In the genomic region with DNA sequence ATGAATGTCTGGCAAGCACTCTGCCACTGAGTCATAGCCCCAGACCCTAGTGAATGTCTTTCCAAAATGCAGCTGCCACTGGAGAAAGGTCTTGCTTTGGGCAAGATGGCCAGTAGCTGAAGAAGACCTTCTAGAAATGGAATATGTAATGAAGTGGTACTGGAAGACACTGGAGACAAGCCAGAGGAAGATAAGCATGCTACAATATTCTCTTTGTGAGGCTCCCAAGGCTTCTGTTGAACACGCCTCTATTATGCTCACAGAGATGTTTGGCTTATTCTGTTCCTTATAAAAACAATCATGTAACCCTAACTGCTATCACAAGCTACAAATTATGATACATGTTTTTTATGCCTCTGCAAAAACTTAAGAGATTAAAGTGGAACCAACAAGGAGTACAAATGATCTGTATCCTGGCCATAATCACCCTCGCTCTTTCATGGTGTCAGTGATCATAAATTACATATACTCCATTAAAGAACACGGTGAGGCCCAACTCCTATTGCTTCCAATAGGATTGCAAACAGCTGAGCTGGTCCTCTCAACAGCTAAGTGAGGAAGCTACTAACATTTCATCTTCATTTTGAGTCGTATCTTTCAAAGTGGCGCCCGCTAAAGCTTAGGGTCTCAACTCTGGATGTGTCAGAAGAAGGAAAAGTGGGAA, we compare ENCODE assay signal across 25 mouse cellular contexts.
DNase-seq lines count a peak whose midpoint lies in the region; ATAC-seq and TF ChIP-seq lines count a peak whose summit lies in the region.
"Had no signal": no experiment of that assay in that cellular context is flagged by ENCODE, and none has a peak within 500 bp of the region (broad histone marks: within the 10 kb centered on the region; RNA-seq: fewer than 3 reads in every experiment).

No protein-coding gene starts in this region.

- H3K4me3 ChIP-seq in heart, embryonic 12.5 days: no peak overlapping the region
- no peak overlapping the region for H3K4me3 ChIP-seq in lung, embryonic 15.5 days
- H3K4me3 ChIP-seq in lung, adult 2 months (replicated peaks; ENCODE audit: extremely low read depth, low read depth, low read length): no peak overlapping the region
- no peak overlapping the region for H3K4me3 ChIP-seq in midbrain, embryonic 11.5 days (ENCODE audit: low read depth, low read length)
- H3K4me3 ChIP-seq in midbrain, embryonic 14.5 days (replicated peaks; ENCODE audit: low read depth, low read length): no peak overlapping the region
- H3K4me3 ChIP-seq in forebrain, postnatal 0 days (ENCODE audit: low read depth, low read length): no peak overlapping the region
- H3K4me3 ChIP-seq: embryonic facial prominence, embryonic 12.5 days; embryonic facial prominence, embryonic 15.5 days; heart, adult 2 months; heart, embryonic 10.5 days; hindbrain, embryonic 10.5 days; hindbrain, embryonic 13.5 days had no signal

- H3K36me3 ChIP-seq in heart, embryonic 12.5 days: no peaks in the 10 kb centered on the region
- no peaks in the 10 kb centered on the region for H3K36me3 ChIP-seq in lung, embryonic 15.5 days
- H3K36me3 ChIP-seq in midbrain, embryonic 11.5 days (ENCODE audit: control insufficient read depth, insufficient read depth, low read length): no peaks in the 10 kb centered on the region
- no peaks in the 10 kb centered on the region for H3K36me3 ChIP-seq in midbrain, embryonic 14.5 days (ENCODE audit: control insufficient read depth, insufficient read depth, low read length)
- H3K36me3 ChIP-seq in forebrain, postnatal 0 days (ENCODE audit: insufficient read depth): no peaks in the 10 kb centered on the region
- H3K36me3 ChIP-seq: embryonic facial prominence, embryonic 12.5 days; embryonic facial prominence, embryonic 15.5 days; heart, embryonic 10.5 days; hindbrain, embryonic 10.5 days; hindbrain, embryonic 13.5 days had no signal

- TF ChIP-seq POLR2A in lung, adult 2 months (IDR thresholded peaks at IDR 0.05; ENCODE audit: borderline replicate concordance, extremely low read depth, low read depth, low read length): no peak

- ATAC-seq in heart, embryonic 12.5 days (ENCODE audit: insufficient number of reproducible peaks, low FRiP score): no peak
- peak; percentile 80 for ATAC-seq in lung, embryonic 15.5 days (ENCODE audit: borderline replicate concordance, extremely low read depth, low FRiP score, low TSS enrichment)
- ATAC-seq in midbrain, embryonic 11.5 days (ENCODE audit: low FRiP score): no peak
- no peak for ATAC-seq in midbrain, embryonic 14.5 days (ENCODE audit: low FRiP score, low TSS enrichment)
- ATAC-seq in forebrain, postnatal 0 days: no peak
- ATAC-seq: forebrain, embryonic 14.5 days; hindbrain, embryonic 16.5 days; Patski had no signal

- H3K9me3 ChIP-seq in heart, embryonic 12.5 days (replicated peaks): no peaks in the 10 kb centered on the region
- H3K9me3 ChIP-seq in lung, embryonic 15.5 days: no peaks in the 10 kb centered on the region
- no peaks in the 10 kb centered on the region for H3K9me3 ChIP-seq in midbrain, embryonic 11.5 days (ENCODE audit: control insufficient read depth, low read length)
- H3K9me3 ChIP-seq in midbrain, embryonic 14.5 days (ENCODE audit: control insufficient read depth, low read length): no peaks in the 10 kb centered on the region
- no peaks in the 10 kb centered on the region for H3K9me3 ChIP-seq in forebrain, postnatal 0 days (ENCODE audit: low read length)
- H3K9me3 ChIP-seq: embryonic facial prominence, embryonic 12.5 days; embryonic facial prominence, embryonic 15.5 days; heart, embryonic 10.5 days; hindbrain, embryonic 10.5 days; hindbrain, embryonic 13.5 days had no signal

- H3K4me1 ChIP-seq in heart, embryonic 12.5 days (replicated peaks): no peaks in the 10 kb centered on the region
- H3K4me1 ChIP-seq in lung, embryonic 15.5 days: 0 out of 2 replicates have a peak, but pooled peaks cover 12% of the 10 kb centered on the region
- H3K4me1 ChIP-seq in lung, adult 2 months (ENCODE audit: control insufficient read depth, insufficient read depth, low read length): no peaks in the 10 kb centered on the region
- no peaks in the 10 kb centered on the region for H3K4me1 ChIP-seq in midbrain, embryonic 11.5 days (ENCODE audit: control insufficient read depth, insufficient read depth, low read length)
- no peaks in the 10 kb centered on the region for H3K4me1 ChIP-seq in midbrain, embryonic 14.5 days (ENCODE audit: control insufficient read depth, insufficient read depth, low read length)
- no peaks in the 10 kb centered on the region for H3K4me1 ChIP-seq in forebrain, postnatal 0 days (ENCODE audit: insufficient read depth)
- H3K4me1 ChIP-seq: embryonic facial prominence, embryonic 12.5 days; embryonic facial prominence, embryonic 15.5 days; heart, embryonic 10.5 days; hindbrain, embryonic 10.5 days; hindbrain, embryonic 13.5 days had no signal

- no peak overlapping the region for H3K27ac ChIP-seq in heart, embryonic 12.5 days (ENCODE audit: poor library complexity, severe bottlenecking)
- H3K27ac ChIP-seq in lung, embryonic 15.5 days: peak overlapping the region; percentile 57
- no peak overlapping the region for H3K27ac ChIP-seq in midbrain, embryonic 11.5 days (ENCODE audit: low read depth, low read length)
- H3K27ac ChIP-seq in midbrain, embryonic 14.5 days (replicated peaks; ENCODE audit: low read depth, low read length): no peak overlapping the region
- H3K27ac ChIP-seq in forebrain, postnatal 0 days (ENCODE audit: low read depth, low read length): no peak overlapping the region
- H3K27ac ChIP-seq: embryonic facial prominence, embryonic 12.5 days; embryonic facial prominence, embryonic 15.5 days; heart, adult 2 months; heart, embryonic 10.5 days; hindbrain, embryonic 10.5 days; hindbrain, embryonic 13.5 days had no signal

- peak; percentile 3 to 9 for DNase-seq in heart, postnatal 10 days
- DNase-seq in lung, adult 2 months: no peak
- peak; percentile 41 for DNase-seq in midbrain, embryonic 11.5 days (ENCODE audit: low spot score, missing footprints)
- no peak for DNase-seq in midbrain, embryonic 14.5 days
- no peak for DNase-seq in forebrain, postnatal 0 days
- DNase-seq: adrenal gland, adult 2 months; adrenal gland, postnatal 14 days; cerebellum, adult 11 months; cerebellum, adult 2 months; cerebellum, adult 9-11 months; cerebellum, postnatal 25 days; gastrocnemius, postnatal 10 days; gastrocnemius, postnatal 36 days; heart, adult 2 months; heart, postnatal 36 days had no signal

- intact Hi-C loops in heart, postnatal 10 days (cut with DNase I): no loop called here

- TF ChIP-seq CTCF in lung, adult 2 months (IDR thresholded peaks at IDR 0.05; ENCODE audit: insufficient read depth, low read length): no peak
- no peak for TF ChIP-seq CTCF in forebrain, postnatal 0 days (IDR thresholded peaks at IDR 0.05; ENCODE audit: low read depth)

- WGBS in heart, embryonic 12.5 days: 79% methylated on average over 6 of the region's 6 CpGs
- 51% methylated on average over 6 of the region's 6 CpGs for WGBS in lung, embryonic 15.5 days
- WGBS in lung, adult 2 months: 76% methylated on average over 6 of the region's 6 CpGs
- WGBS in midbrain, embryonic 11.5 days: 90% methylated on average over 6 of the region's 6 CpGs
- 93% methylated on average over 6 of the region's 6 CpGs for WGBS in midbrain, embryonic 14.5 days
- 93% methylated on average over 6 of the region's 6 CpGs for WGBS in forebrain, postnatal 0 days

- H3K27me3 ChIP-seq in heart, embryonic 12.5 days (replicated peaks): no peaks in the 10 kb centered on the region
- H3K27me3 ChIP-seq in lung, embryonic 15.5 days: no peaks in the 10 kb centered on the region
- H3K27me3 ChIP-seq in midbrain, embryonic 11.5 days (ENCODE audit: control insufficient read depth, insufficient read depth, low read length): no peaks in the 10 kb centered on the region
- H3K27me3 ChIP-seq in midbrain, embryonic 14.5 days (ENCODE audit: control insufficient read depth, insufficient read depth, low read length): no peaks in the 10 kb centered on the region
- H3K27me3 ChIP-seq in forebrain, postnatal 0 days (ENCODE audit: insufficient read depth, low read length): no peaks in the 10 kb centered on the region
- H3K27me3 ChIP-seq: embryonic facial prominence, embryonic 12.5 days; embryonic facial prominence, embryonic 15.5 days; hindbrain, embryonic 13.5 days; Patski had no signal

- H3K4me2 ChIP-seq in heart, embryonic 12.5 days: no peak overlapping the region
- no peak overlapping the region for H3K4me2 ChIP-seq in lung, embryonic 15.5 days
- H3K4me2 ChIP-seq in midbrain, embryonic 11.5 days: no peak overlapping the region
- no peak overlapping the region for H3K4me2 ChIP-seq in midbrain, embryonic 14.5 days (ENCODE audit: low read length)
- no peak overlapping the region for H3K4me2 ChIP-seq in forebrain, postnatal 0 days (ENCODE audit: low read depth)
- H3K4me2 ChIP-seq: embryonic facial prominence, embryonic 12.5 days; embryonic facial prominence, embryonic 15.5 days; hindbrain, embryonic 13.5 days had no signal

- H3K9ac ChIP-seq in heart, embryonic 12.5 days: no peak overlapping the region
- no peak overlapping the region for H3K9ac ChIP-seq in lung, embryonic 15.5 days
- H3K9ac ChIP-seq in midbrain, embryonic 11.5 days (ENCODE audit: low read length): no peak overlapping the region
- H3K9ac ChIP-seq in midbrain, embryonic 14.5 days (replicated peaks; ENCODE audit: low read length): no peak overlapping the region
- H3K9ac ChIP-seq in forebrain, postnatal 0 days: no peak overlapping the region
- H3K9ac ChIP-seq: embryonic facial prominence, embryonic 12.5 days; embryonic facial prominence, embryonic 15.5 days; hindbrain, embryonic 13.5 days had no signal

Comparison
In these comparisons a context has a peak if more than half of its experiments do, and no peak if none do; other contexts are left out.
1. DNase-seq: peak in heart, postnatal 10 days (2 of 2) and midbrain, embryonic 11.5 days (single experiment); none in lung, adult 2 months (single experiment), midbrain, embryonic 14.5 days (single experiment) and forebrain, postnatal 0 days (single experiment).